Mouse (Mus musculus) lung, embryonic 15.5 days (tissue): Measurements from ENCODE around the gene Fes. TPM values are rescaled to one million over a fixed set of nuclear protein-coding genes. Genes with fewer than 3 reads are reported as not detected.

Source experiments
- ATAC-seq: fragments of 200-750 bp; cut with Nextera tagmentation; 2 replicates; pipeline ENCODE4 v1.8.0; 2017; ENCODE audit warnings: moderate number of reproducible peaks, borderline replicate concordance; ENCODE audit not compliant: low FRiP score, low TSS enrichment; ENCODE audit errors: extremely low read depth
- H3K27ac ChIP-seq: fragments of 300-500 bp; sonication (generic); 2 replicates; pipeline ENCODE4 v1.5.1; 2015; ENCODE audit warnings: moderate library complexity, mild to moderate bottlenecking, inconsistent platforms
- H3K27me3 ChIP-seq: fragments of 300-500 bp; sonication (generic); 2 replicates; pipeline ENCODE4 v1.6.1; 2015; ENCODE audit warnings: inconsistent platforms
- H3K36me3 ChIP-seq: fragments of 300-500 bp; sonication (generic); 2 replicates; pipeline ENCODE4 v1.6.1; 2015; ENCODE audit warnings: inconsistent platforms
- H3K4me1 ChIP-seq: fragments of 300-500 bp; sonication (generic); 2 replicates; pipeline ENCODE4 v1.6.1; 2015; ENCODE audit warnings: inconsistent platforms
- H3K4me2 ChIP-seq: fragments of 300-500 bp; sonication (generic); 2 replicates; pipeline ENCODE4 v1.6.1; 2015; ENCODE audit warnings: inconsistent platforms, mild to moderate bottlenecking, moderate library complexity
- H3K4me3 ChIP-seq: fragments of 300-500 bp; sonication (generic); 2 replicates; pipeline ENCODE4 v1.5.1; 2015; ENCODE audit warnings: mild to moderate bottlenecking, inconsistent platforms
- H3K9ac ChIP-seq: fragments of 300-500 bp; sonication (generic); 2 replicates; pipeline ENCODE4 v1.6.1; 2015; ENCODE audit warnings: inconsistent platforms
- H3K9me3 ChIP-seq: fragments of 300-500 bp; sonication (generic); 2 replicates; pipeline ENCODE4 v1.6.1; 2016; ENCODE audit warnings: inconsistent platforms
- WGBS: fragments of 180-500 bp; shearing (Covaris S2); methylation state at CpG from one replicate; pipeline ENCODE4 v1.1.7; 2015; 5-methylcytosine and 5-hydroxymethylcytosine counted together
- polyA plus RNA-seq: library from polyadenylated mRNA; unstranded; fragments of >200 nt; fragmentation: Nextera tagmentation; extraction: Ambion mirVana; gene quantifications from 2 replicates; pipeline ENCODE4 v1.2.1, GENCODE M21; 2015

Fes gene
- polyA plus RNA-seq, 1 experiment from 2014 or later, result 17.8 TPM

GRCm38 (mm10) chr7:80356351-80356750 is 31.4 kb downstream of the Fes start:
- Histone ChIP-seq H3K9ac (no peak overlapping the region), H3K4me1 (no peaks in the 10 kb centered on the region), H3K27me3 (no peaks in the 10 kb centered on the region), H3K4me3 (no peak overlapping the region), H3K9me3 (no peaks in the 10 kb centered on the region), H3K36me3 (peaks cover 69% of the 10 kb centered on the region), H3K27ac (no peak overlapping the region), H3K4me2 (no peak overlapping the region)
- 87% methylated on average over 13 of the region's 13 CpGs for WGBS
- no peak for ATAC-seq

GRCm38 (mm10) chr7:80352920-80353319 is 34.8 kb downstream of the Fes start:
- H3K27me3 ChIP-seq, result no peaks in the 10 kb centered on the region
- H3K36me3 ChIP-seq, result peaks cover 53% of the 10 kb centered on the region
- no peaks in the 10 kb centered on the region for H3K9me3 ChIP-seq
- no peak overlapping the region for H3K9ac ChIP-seq
- H3K4me1 ChIP-seq, result peaks cover 8% of the 10 kb centered on the region
- WGBS, result 87% methylated on average over 8 of the region's 8 CpGs
- H3K27ac ChIP-seq, result no peak overlapping the region
- no peak overlapping the region for H3K4me2 ChIP-seq
- H3K4me3 ChIP-seq, result no peak overlapping the region
- no peak for ATAC-seq

- Histone ChIP-seq H3K4me2 (no peak overlapping the region), H3K27me3 (no peaks in the 10 kb centered on the region), H3K9me3 (no peaks in the 10 kb centered on the region), H3K27ac (no peak overlapping the region), H3K4me3 (no peak overlapping the region), H3K36me3 (peaks cover 37% of the 10 kb centered on the region), H3K9ac (no peak overlapping the region), H3K4me1 (peaks cover 19% of the 10 kb centered on the region)
- no peak for ATAC-seq
- WGBS, result 71% methylated on average over 2 of the region's 2 CpGs
These were observed 36.9 kb downstream of the Fes start for GRCm38 (mm10) chr7:80350808-80351207.

- Histone ChIP-seq H3K27me3 (no peaks in the 10 kb centered on the region), H3K36me3 (peaks cover 27% of the 10 kb centered on the region), H3K4me3 (no peak overlapping the region), H3K27ac (peak overlapping the region; percentile 85), H3K9ac (no peak overlapping the region), H3K4me2 (peak overlapping the region; percentile 22; the same call in 1 of the 2 replicates), H3K4me1 (peaks cover 26% of the 10 kb centered on the region), H3K9me3 (no peaks in the 10 kb centered on the region)
- peak; percentile 67 for ATAC-seq
- WGBS, result 45% methylated on average over 13 of the region's 13 CpGs
These were observed 39.8 kb downstream of the Fes start for GRCm38 (mm10) chr7:80347670-80348586.

DNA sequence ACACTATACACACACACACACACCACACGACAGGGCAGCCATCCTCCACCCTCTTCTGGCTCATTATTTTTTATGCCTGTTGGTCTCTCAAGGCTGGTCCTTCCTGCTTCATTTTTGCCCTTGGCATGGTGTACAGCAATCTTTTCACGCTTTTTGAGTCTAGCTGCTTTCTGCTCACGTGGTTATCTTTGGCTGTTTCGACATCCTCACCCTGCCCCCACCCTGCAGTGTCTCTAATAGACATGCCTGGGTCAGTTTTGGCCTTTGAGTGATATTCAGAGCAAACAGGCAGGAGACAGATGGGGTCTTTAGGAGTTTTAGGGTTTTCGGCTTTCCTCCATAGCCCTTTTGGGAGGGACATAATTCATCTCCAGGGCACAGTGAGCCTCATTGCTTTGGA is 40.9 kb downstream of the Fes start:
- H3K27ac ChIP-seq, result no peak overlapping the region
- no peak overlapping the region for H3K4me2 ChIP-seq
- no peaks in the 10 kb centered on the region for H3K9me3 ChIP-seq
- H3K36me3 ChIP-seq, result peaks cover 18% of the 10 kb centered on the region
- H3K4me1 ChIP-seq, result peaks cover 31% of the 10 kb centered on the region
- ATAC-seq, result no peak
- no peak overlapping the region for H3K9ac ChIP-seq
- H3K27me3 ChIP-seq, result no peaks in the 10 kb centered on the region
- H3K4me3 ChIP-seq, result no peak overlapping the region
- 63% methylated on average over 5 of the region's 5 CpGs for WGBS

DNA sequence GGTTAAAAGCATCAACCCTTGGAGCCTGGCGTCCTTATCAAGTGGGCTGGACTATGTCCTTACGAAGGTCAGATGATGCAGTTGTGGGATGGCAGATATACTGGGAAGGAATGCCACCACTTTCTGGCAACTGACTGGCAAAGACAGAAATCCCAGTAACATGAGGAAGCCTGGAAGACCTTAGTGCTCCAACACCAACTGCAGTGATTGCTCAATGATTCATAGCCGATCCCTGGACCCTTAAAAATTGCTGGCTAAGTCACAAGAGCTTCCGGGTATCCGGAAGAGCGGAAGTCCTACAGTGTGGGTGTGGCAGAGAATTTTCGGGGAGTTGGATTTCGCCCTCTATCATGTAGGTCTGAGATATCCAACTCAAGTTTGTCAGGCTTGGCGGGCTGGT is 41.6 kb downstream of the Fes start:
- Histone ChIP-seq H3K4me3 (no peak overlapping the region), H3K27ac (no peak overlapping the region), H3K4me1 (peaks cover 33% of the 10 kb centered on the region), H3K4me2 (no peak overlapping the region), H3K27me3 (no peaks in the 10 kb centered on the region), H3K9me3 (no peaks in the 10 kb centered on the region), H3K9ac (no peak overlapping the region), H3K36me3 (peaks cover 13% of the 10 kb centered on the region)
- ATAC-seq, result no peak
- WGBS, result 86% methylated on average over 9 of the region's 9 CpGs

GRCm38 (mm10) chr7:80343270-80344018 is 44.3 kb downstream of the Fes start:
- H3K36me3 ChIP-seq, result no peaks in the 10 kb centered on the region
- peak overlapping the region; percentile 57 for H3K4me3 ChIP-seq
- H3K9ac ChIP-seq, result peak overlapping the region; percentile 80
- peak overlapping the region; percentile 85 for H3K4me2 ChIP-seq
- no peaks in the 10 kb centered on the region for H3K9me3 ChIP-seq
- H3K27me3 ChIP-seq, result no peaks in the 10 kb centered on the region
- peak overlapping the region; percentile 57; the same call in 1 of the 2 replicates for H3K27ac ChIP-seq
- ATAC-seq, result no peak
- H3K4me1 ChIP-seq, result peaks cover 49% of the 10 kb centered on the region
- WGBS, result 23% methylated on average over 19 of the region's 19 CpGs

DNA sequence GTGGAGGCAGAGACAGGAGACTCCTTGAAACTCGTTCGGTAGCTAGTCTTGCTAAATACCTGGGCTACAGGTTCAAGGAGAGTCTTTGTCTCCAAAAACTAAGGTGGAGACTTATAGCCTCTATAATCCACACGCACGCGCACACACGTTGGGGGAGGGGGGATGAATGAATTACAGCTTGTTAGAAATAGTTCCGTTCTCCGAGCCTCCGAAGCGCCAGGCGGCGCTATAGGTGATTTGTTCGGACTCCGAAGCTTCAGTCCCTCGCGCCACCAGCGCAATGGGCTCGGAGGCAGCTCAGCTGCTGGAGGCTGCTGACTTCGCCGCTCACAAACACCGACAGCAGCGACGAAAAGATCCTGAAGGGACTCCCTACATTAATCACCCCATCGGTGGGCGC is 44.9 kb downstream of the Fes start, which contains the start of gene Hddc3:
Hddc3 (plus strand) TSS at position 247 of the 400 bp plus-strand sequence.
- no peak for ATAC-seq
- H3K4me1 ChIP-seq, result peaks cover 47% of the 10 kb centered on the region
- H3K4me2 ChIP-seq, result peak within 1 kb of the TSS; percentile 85
- peak within 1 kb of the TSS; percentile 80 for H3K9ac ChIP-seq
- 1% methylated on average over 25 of the region's 25 CpGs for WGBS
- peak within 1 kb of the TSS; percentile 57; the same call in 1 of the 2 replicates for H3K27ac ChIP-seq
- H3K9me3 ChIP-seq, result no peaks in the 10 kb centered on the region
- no peaks in the 10 kb centered on the region for H3K36me3 ChIP-seq
- peak within 1 kb of the TSS; percentile 57 for H3K4me3 ChIP-seq
- no peaks in the 10 kb centered on the region for H3K27me3 ChIP-seq

- no peak for ATAC-seq
- no peak overlapping the region for H3K9ac ChIP-seq
- 68% methylated on average over 7 of the region's 7 CpGs for WGBS
- no peak overlapping the region for H3K4me3 ChIP-seq
- H3K27me3 ChIP-seq, result no peaks in the 10 kb centered on the region
- H3K36me3 ChIP-seq, result peaks cover 8% of the 10 kb centered on the region; the same call in 1 of the 2 replicates
- no peak overlapping the region for H3K27ac ChIP-seq
- no peaks in the 10 kb centered on the region for H3K9me3 ChIP-seq
- no peak overlapping the region for H3K4me2 ChIP-seq
- peaks cover 39% of the 10 kb centered on the region for H3K4me1 ChIP-seq
These were observed 46.0 kb downstream of the Fes start for GRCm38 (mm10) chr7:80341793-80342192.

DNA sequence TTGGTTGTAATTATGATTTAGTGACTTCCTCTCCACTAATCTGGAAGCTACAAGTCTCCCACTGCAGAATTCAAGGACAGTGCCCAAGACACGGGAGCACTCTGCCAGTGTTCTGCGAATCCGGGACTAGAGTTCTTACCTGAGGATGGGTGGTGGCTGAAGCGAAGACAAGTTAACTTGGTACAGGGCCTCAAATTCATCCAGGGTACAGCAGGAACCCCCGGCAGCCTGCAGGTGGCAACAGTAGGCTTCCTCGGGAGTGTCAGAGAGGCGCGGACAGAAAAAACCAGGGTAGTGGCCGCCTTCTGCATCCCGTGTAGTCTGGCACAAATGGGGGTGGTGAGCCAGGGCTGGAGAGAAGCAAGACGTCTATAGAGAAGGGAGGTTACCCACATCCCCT is 47.0 kb downstream of the Fes start, which contains the start of gene Unc45a:
Unc45a (minus strand) TSS at position 213 of the 400 bp plus-strand sequence.
- Histone ChIP-seq H3K9ac (peak within 1 kb of the TSS; percentile 64), H3K4me2 (peak within 1 kb of the TSS; percentile 81), H3K27ac (peak within 1 kb of the TSS; percentile 88), H3K27me3 (no peaks in the 10 kb centered on the region), H3K4me1 (peaks cover 37% of the 10 kb centered on the region), H3K4me3 (peak within 1 kb of the TSS; percentile 61), H3K36me3 (peaks cover 18% of the 10 kb centered on the region), H3K9me3 (no peaks in the 10 kb centered on the region)
- ATAC-seq, result peak; percentile 64
- under 1% methylated on average over 11 of the region's 11 CpGs for WGBS

GRCm38 (mm10) chr7:80339793-80340628 is 47.7 kb downstream of the Fes start:
- no peaks in the 10 kb centered on the region for H3K27me3 ChIP-seq
- WGBS, result under 1% methylated on average over 45 of the region's 45 CpGs
- peak; percentile 98 for ATAC-seq
- peak overlapping the region; percentile 88 for H3K27ac ChIP-seq
- H3K36me3 ChIP-seq, result peaks cover 25% of the 10 kb centered on the region
- H3K9ac ChIP-seq, result peak overlapping the region; percentile 64
- H3K4me3 ChIP-seq, result peak overlapping the region; percentile 61
- H3K9me3 ChIP-seq, result no peaks in the 10 kb centered on the region
- peak overlapping the region; percentile 81 for H3K4me2 ChIP-seq
- H3K4me1 ChIP-seq, result peaks cover 37% of the 10 kb centered on the region
